In the genomic region with DNA sequence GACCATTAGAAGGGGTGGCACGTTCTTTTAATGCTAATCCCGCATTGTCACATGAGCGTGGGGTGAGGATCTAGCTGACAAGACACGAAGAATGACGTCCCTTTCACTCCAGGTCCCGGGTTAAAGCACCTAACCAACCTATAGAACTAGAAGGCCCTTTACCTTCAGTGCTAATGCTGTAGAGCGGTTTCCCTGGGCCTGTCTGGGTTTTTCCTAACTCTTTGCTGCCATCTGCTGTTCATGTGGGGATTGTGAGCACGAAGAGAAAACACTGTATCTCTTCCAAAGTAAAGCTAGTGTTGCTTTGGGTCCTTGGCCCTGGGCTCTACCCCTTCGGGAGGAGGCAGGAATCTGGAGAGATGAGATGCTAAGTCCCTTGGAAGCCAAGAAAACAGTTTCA, we compare ENCODE assay signal across 9 mouse cellular contexts.
DNase-seq lines count a peak whose midpoint lies in the region; ATAC-seq and TF ChIP-seq lines count a peak whose summit lies in the region.
"Had no signal": no experiment of that assay in that cellular context is flagged by ENCODE, and none has a peak within 500 bp of the region (broad histone marks: within the 10 kb centered on the region; RNA-seq: fewer than 3 reads in every experiment).

No protein-coding gene starts in this region.

- no peaks in the 10 kb centered on the region for H3K27me3 ChIP-seq in forebrain, embryonic 16.5 days (replicated peaks; ENCODE audit: control insufficient read depth, insufficient read depth, low read length)

- no peak overlapping the region for H3K9ac ChIP-seq in forebrain, embryonic 16.5 days (replicated peaks; ENCODE audit: low read depth, low read length)

- H3K9me3 ChIP-seq in forebrain, embryonic 16.5 days (ENCODE audit: control insufficient read depth, low read length): no peaks in the 10 kb centered on the region
- H3K9me3 ChIP-seq: G1E had no signal

- H3K4me1 ChIP-seq in forebrain, embryonic 16.5 days (replicated peaks; ENCODE audit: control insufficient read depth, insufficient read depth, low read length): no peaks in the 10 kb centered on the region; the same call in 1 of the 2 replicates

- peak; percentile 28 for DNase-seq in gastrocnemius, adult 2 months
- no peak for DNase-seq in gastrocnemius, adult 8-10 months (ENCODE audit: low spot score in 2 of 2)
- peak; percentile 40 for DNase-seq in A20 (ENCODE audit: low read depth, low spot score)
- peak; percentile 44 for DNase-seq in c-Kit-positive CD71-positive TER-119-positive erythroid progenitor cells, embryonic 14.5 days (ENCODE audit: low spot score)
- peak; percentile 45 to 60 for DNase-seq in kidney, postnatal 25 days
- peak; percentile 78 for DNase-seq in lung, postnatal 36 days
- DNase-seq in spleen, postnatal 4 days (ENCODE audit: low spot score in 2 of 2): peak; percentile 32 to 70

- H3K4me2 ChIP-seq in forebrain, embryonic 16.5 days (ENCODE audit: low read length): no peak overlapping the region

- intact Hi-C loops in gastrocnemius, adult 2 months (cut with DNase I): loop anchor here (1.0 to 5.0 kb wide), 2 partner anchors 126 to 254 kb away; a partner anchor contains a TSS

- H3K27ac ChIP-seq in gastrocnemius, adult 2 months: no peak overlapping the region
- no peak overlapping the region for H3K27ac ChIP-seq in forebrain, embryonic 16.5 days (ENCODE audit: low read length)

- peak; percentile 70 for TF ChIP-seq CTCF in gastrocnemius, adult 2 months (IDR thresholded peaks at IDR 0.05)

- WGBS in forebrain, embryonic 16.5 days: 37% methylated on average over 9 of the region's 9 CpGs

- H3K4me3 ChIP-seq in gastrocnemius, adult 2 months: no peak overlapping the region
- no peak overlapping the region for H3K4me3 ChIP-seq in forebrain, embryonic 16.5 days (replicated peaks; ENCODE audit: low read length)

- ATAC-seq in forebrain, embryonic 16.5 days: peak; percentile 63

- H3K36me3 ChIP-seq in forebrain, embryonic 16.5 days (ENCODE audit: control insufficient read depth, insufficient read depth): no peaks in the 10 kb centered on the region

Comparison
In these comparisons a context has a peak if more than half of its experiments do, and no peak if none do; other contexts are left out.
1. DNase-seq: peak in gastrocnemius, adult 2 months (single experiment), A20 (single experiment), c-Kit-positive CD71-positive TER-119-positive erythroid progenitor cells, embryonic 14.5 days (single experiment), kidney, postnatal 25 days (2 of 2), lung, postnatal 36 days (single experiment) and spleen, postnatal 4 days (2 of 2); none in gastrocnemius, adult 8-10 months (0 of 2).